Mouse (Mus musculus): ENCODE data around the gene Olfr159.

DNA sequence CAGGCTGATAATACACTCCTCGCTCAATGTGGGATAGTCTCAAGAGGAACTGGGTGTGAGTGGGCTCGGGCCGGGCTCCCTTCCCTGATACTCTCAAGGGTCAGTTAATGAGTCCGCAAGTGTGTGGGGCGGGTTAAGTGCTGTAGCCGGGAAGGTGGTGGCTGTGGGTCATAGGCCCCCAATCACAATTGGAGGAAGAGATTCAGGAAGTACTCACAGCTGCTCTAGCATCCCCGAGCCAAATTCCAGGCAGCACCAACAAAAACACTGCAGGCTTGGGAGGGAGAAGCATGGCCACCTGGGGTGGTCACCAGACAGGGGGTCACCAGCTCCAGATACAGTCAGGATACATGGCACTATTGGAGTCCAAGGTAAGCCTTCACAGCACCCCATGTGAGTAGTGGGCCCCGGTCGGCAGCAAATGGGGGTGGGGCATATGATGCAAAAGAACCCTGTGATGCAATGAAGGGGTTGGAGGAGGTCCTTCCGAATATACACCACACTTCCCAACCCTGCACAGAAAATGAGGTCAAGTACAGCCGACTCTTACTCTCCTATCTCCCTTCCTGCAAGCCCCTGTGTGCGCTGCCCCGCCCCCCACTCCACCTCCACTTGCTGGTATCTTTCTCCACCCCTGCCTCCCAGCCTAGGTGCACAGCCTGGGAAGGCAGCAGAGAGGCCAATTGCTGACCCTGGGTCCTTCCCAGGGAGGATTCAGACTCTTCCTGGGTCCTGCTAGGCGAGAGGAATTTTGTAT, 40.8 kb downstream of the Olfr159 start, which contains the start of gene Spaar:
- no peak for TF ChIP-seq CTCF (IDR thresholded peaks at IDR 0.05; ENCODE audit: control insufficient read depth, insufficient read depth, low read length)
- TF ChIP-seq POLR2A (IDR thresholded peaks at IDR 0.05; ENCODE audit: borderline replicate concordance, control insufficient read depth, low read depth, low read length) = no peak

Data from bone marrow, adult 2 months (tissue).